Mouse (Mus musculus): Measurements from ENCODE around the gene Gm266.

DNA sequence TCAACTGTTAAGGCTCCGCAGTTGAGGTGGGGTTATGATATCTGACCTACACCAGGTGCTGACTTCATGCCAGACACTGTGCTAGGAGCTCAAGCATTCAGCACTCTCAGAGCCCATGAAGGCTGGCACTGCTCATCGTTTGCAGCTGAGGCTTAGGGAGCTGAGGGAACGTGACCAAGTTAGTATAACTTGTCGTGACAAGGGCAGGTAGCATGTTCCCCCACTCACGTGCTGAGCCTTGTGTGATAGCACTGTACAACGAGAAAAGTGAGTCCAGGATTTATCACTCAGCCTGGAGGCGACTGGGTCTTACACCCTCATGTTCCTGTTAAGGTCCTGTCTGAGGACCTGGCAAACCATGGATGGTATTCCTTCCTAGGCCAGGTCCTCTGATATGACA, 34.1 kb downstream of the Gm266 start:
- TF ChIP-seq CTCF (IDR thresholded peaks at IDR 0.05; ENCODE audit: low read depth) (no peak), EP300 (IDR thresholded peaks at IDR 0.05; ENCODE audit: low read depth) (no peak)

Measured in heart, postnatal 0 days (tissue).